Mouse (Mus musculus) embryonic facial prominence, embryonic 12.5 days (tissue): ENCODE measurements at regions not wholly inside any gene's neighbourhood (a gene's known extent, or its start where the extent isn't known, plus 50 kb on each side); places are given as distances from the start of the nearest gene placed in this dataset.

ENCODE experiments used
- ATAC-seq: fragments of 200-750 bp; cut with Nextera tagmentation; 2 replicates; pipeline ENCODE4 v1.8.0; 2017; ENCODE audit not compliant: insufficient number of reproducible peaks, insufficient read depth, low FRiP score, low TSS enrichment
- H3K27ac ChIP-seq: fragments of 300-500 bp; sonication (generic); 2 replicates; pipeline ENCODE4 v1.5.1; 2016; ENCODE audit warnings: mild to moderate bottlenecking
- H3K27me3 ChIP-seq: fragments of 300-500 bp; sonication (generic); 2 replicates; pipeline ENCODE4 v1.6.1; 2016; ENCODE audit warnings: mild to moderate bottlenecking, moderate library complexity
- H3K36me3 ChIP-seq: fragments of 300-500 bp; sonication (generic); 2 replicates; pipeline ENCODE4 v1.6.1; 2016; ENCODE audit warnings: mild to moderate bottlenecking
- H3K4me1 ChIP-seq: fragments of 300-500 bp; sonication (generic); 2 replicates; pipeline ENCODE4 v1.6.1; 2016
- H3K4me2 ChIP-seq: fragments of 300-500 bp; sonication (generic); replicated peaks from 2 replicates; pipeline ENCODE4 v1.6.1; 2016; ENCODE audit warnings: mild to moderate bottlenecking, moderate library complexity
- H3K4me3 ChIP-seq: fragments of 300-500 bp; sonication (generic); 2 replicates; pipeline ENCODE4 v1.5.1; 2016; ENCODE audit warnings: mild to moderate bottlenecking
- H3K9ac ChIP-seq: fragments of 300-500 bp; sonication (generic); 2 replicates; pipeline ENCODE4 v1.6.1; 2016; ENCODE audit warnings: mild to moderate bottlenecking, moderate library complexity
- H3K9me3 ChIP-seq: fragments of 300-500 bp; sonication (generic); 2 replicates; pipeline ENCODE4 v1.6.1; 2016; ENCODE audit warnings: mild to moderate bottlenecking, moderate library complexity
- WGBS: fragments of 180-500 bp; shearing (Covaris S2); methylation state at CpG from one replicate; pipeline ENCODE4 v1.1.7; 2016; 5-methylcytosine and 5-hydroxymethylcytosine counted together

- H3K4me1 ChIP-seq = peaks cover 26% of the 10 kb centered on the region
- no peaks in the 10 kb centered on the region for H3K27me3 ChIP-seq
- no peak for ATAC-seq
- no peak overlapping the region for H3K27ac ChIP-seq
- no peaks in the 10 kb centered on the region for H3K36me3 ChIP-seq
- no peak overlapping the region for H3K4me2 ChIP-seq
- no peak overlapping the region for H3K4me3 ChIP-seq
- no peaks in the 10 kb centered on the region for H3K9me3 ChIP-seq
- 64% methylated on average over 4 of the region's 4 CpGs for WGBS
- no peak overlapping the region for H3K9ac ChIP-seq
Measured at GRCm38 (mm10) chr11:63708412-63708811, 213.7 kb downstream of the Hs3st3b1 start.

- no peak overlapping the region for H3K9ac ChIP-seq
- no peak overlapping the region for H3K27ac ChIP-seq
- H3K4me3 ChIP-seq = no peak overlapping the region
- ATAC-seq = no peak
- H3K4me2 ChIP-seq = peak overlapping the region; percentile 18; the same call in 1 of the 2 replicates
- 0 out of 2 replicates have a peak, but pooled peaks cover 9% of the 10 kb centered on the region for H3K4me1 ChIP-seq
- no peaks in the 10 kb centered on the region for H3K27me3 ChIP-seq
- H3K36me3 ChIP-seq = no peaks in the 10 kb centered on the region
- WGBS = 34% methylated on average over 15 of the region's 15 CpGs
- H3K9me3 ChIP-seq = no peaks in the 10 kb centered on the region
Measured at GRCm38 (mm10) chr11:63712053-63712864, 209.8 kb downstream of the Hs3st3b1 start.

GRCm38 (mm10) chr11:63722261-63722660 is 199.8 kb downstream of the Hs3st3b1 start:
- Histone ChIP-seq H3K36me3 (no peaks in the 10 kb centered on the region), H3K4me1 (0 out of 2 replicates have a peak, but pooled peaks cover 5% of the 10 kb centered on the region), H3K27ac (no peak overlapping the region), H3K9ac (no peak overlapping the region), H3K9me3 (no peaks in the 10 kb centered on the region), H3K4me3 (no peak overlapping the region), H3K4me2 (no peak overlapping the region), H3K27me3 (no peaks in the 10 kb centered on the region)
- whole genome bisulfite sequencing = 88% methylated on average over 5 of the region's 5 CpGs
- ATAC-seq = no peak

- Histone ChIP-seq H3K27me3 (no peaks in the 10 kb centered on the region), H3K4me2 (no peak overlapping the region), H3K9me3 (no peaks in the 10 kb centered on the region), H3K36me3 (no peaks in the 10 kb centered on the region), H3K9ac (no peak overlapping the region), H3K4me1 (peaks cover 12% of the 10 kb centered on the region), H3K4me3 (no peak overlapping the region), H3K27ac (no peak overlapping the region)
- 35% methylated on average over 9 of the region's 9 CpGs for WGBS
- ATAC-seq = no peak
Measured at GRCm38 (mm10) chr11:63730880-63731279, 191.2 kb downstream of the Hs3st3b1 start.

GRCm38 (mm10) chr11:63753260-63753659 is 168.8 kb downstream of the Hs3st3b1 start:
- peaks cover 9% of the 10 kb centered on the region for H3K4me1 ChIP-seq
- no peak overlapping the region for H3K4me2 ChIP-seq
- H3K36me3 ChIP-seq = no peaks in the 10 kb centered on the region
- no peak overlapping the region for H3K4me3 ChIP-seq
- H3K27me3 ChIP-seq = no peaks in the 10 kb centered on the region
- H3K9me3 ChIP-seq = no peaks in the 10 kb centered on the region
- no peak overlapping the region for H3K27ac ChIP-seq
- ATAC-seq = no peak
- no peak overlapping the region for H3K9ac ChIP-seq
- WGBS = 31% methylated on average over 5 of the region's 5 CpGs

GRCm38 (mm10) chr11:63754826-63755225 is 167.3 kb downstream of the Hs3st3b1 start:
- WGBS = 71% methylated on average over 3 of the region's 3 CpGs
- Histone ChIP-seq H3K4me2 (no peak overlapping the region), H3K27ac (no peak overlapping the region), H3K27me3 (no peaks in the 10 kb centered on the region), H3K36me3 (no peaks in the 10 kb centered on the region), H3K4me3 (no peak overlapping the region), H3K9me3 (no peaks in the 10 kb centered on the region), H3K9ac (no peak overlapping the region), H3K4me1 (peaks cover 9% of the 10 kb centered on the region)
- no peak for ATAC-seq

GRCm38 (mm10) chr11:63758313-63758712 is 163.8 kb downstream of the Hs3st3b1 start:
- Histone ChIP-seq H3K9ac (no peak overlapping the region), H3K4me3 (no peak overlapping the region), H3K36me3 (no peaks in the 10 kb centered on the region), H3K4me1 (peaks cover 2% of the 10 kb centered on the region), H3K27ac (no peak overlapping the region), H3K27me3 (no peaks in the 10 kb centered on the region), H3K9me3 (no peaks in the 10 kb centered on the region), H3K4me2 (no peak overlapping the region)
- no peak for ATAC-seq
- WGBS = 86% methylated on average over 3 of the region's 3 CpGs

- no peak overlapping the region for H3K27ac ChIP-seq
- no peaks in the 10 kb centered on the region for H3K4me1 ChIP-seq
- no peaks in the 10 kb centered on the region for H3K36me3 ChIP-seq
- H3K9me3 ChIP-seq = no peaks in the 10 kb centered on the region
- H3K9ac ChIP-seq = no peak overlapping the region
- H3K27me3 ChIP-seq = no peaks in the 10 kb centered on the region
- WGBS = 80% methylated on average over 6 of the region's 6 CpGs
- ATAC-seq = no peak
- H3K4me2 ChIP-seq = no peak overlapping the region
- no peak overlapping the region for H3K4me3 ChIP-seq
Measured at GRCm38 (mm10) chr11:63761561-63761960, 160.5 kb downstream of the Hs3st3b1 start.

- H3K27ac ChIP-seq = no peak overlapping the region
- no peak for ATAC-seq
- H3K9ac ChIP-seq = no peak overlapping the region
- H3K36me3 ChIP-seq = no peaks in the 10 kb centered on the region
- H3K4me1 ChIP-seq = no peaks in the 10 kb centered on the region
- no peak overlapping the region for H3K4me2 ChIP-seq
- no peak overlapping the region for H3K4me3 ChIP-seq
- WGBS = 69% methylated on average over 10 of the region's 10 CpGs
- H3K27me3 ChIP-seq = no peaks in the 10 kb centered on the region
- no peaks in the 10 kb centered on the region for H3K9me3 ChIP-seq
Measured at GRCm38 (mm10) chr11:63767631-63768250, 154.3 kb downstream of the Hs3st3b1 start.

- H3K4me1 ChIP-seq = no peaks in the 10 kb centered on the region
- H3K36me3 ChIP-seq = no peaks in the 10 kb centered on the region
- H3K9ac ChIP-seq = no peak overlapping the region
- no peak overlapping the region for H3K4me3 ChIP-seq
- H3K27ac ChIP-seq = no peak overlapping the region
- no peak overlapping the region for H3K4me2 ChIP-seq
- WGBS = 99% methylated on average over 2 of the region's 2 CpGs
- H3K9me3 ChIP-seq = no peaks in the 10 kb centered on the region
- no peaks in the 10 kb centered on the region for H3K27me3 ChIP-seq
- ATAC-seq = no peak
Measured at GRCm38 (mm10) chr11:63769738-63770137, 152.4 kb downstream of the Hs3st3b1 start.

- peaks cover 6% of the 10 kb centered on the region; the same call in 1 of the 2 replicates for H3K4me1 ChIP-seq
- no peak overlapping the region for H3K4me3 ChIP-seq
- no peak overlapping the region for H3K4me2 ChIP-seq
- H3K9ac ChIP-seq = no peak overlapping the region
- no peaks in the 10 kb centered on the region for H3K36me3 ChIP-seq
- H3K9me3 ChIP-seq = no peaks in the 10 kb centered on the region
- 21% methylated on average over 6 of the region's 6 CpGs for WGBS
- H3K27ac ChIP-seq = no peak overlapping the region
- H3K27me3 ChIP-seq = peaks cover under 1% of the 10 kb centered on the region; the same call in 1 of the 2 replicates
- 0 out of 2 replicates have a peak, but pooled peaks have one; percentile 52 for ATAC-seq
Measured at GRCm38 (mm10) chr11:63775382-63775781, 146.7 kb downstream of the Hs3st3b1 start.

GRCm38 (mm10) chr11:63779371-63779770 is 142.7 kb downstream of the Hs3st3b1 start:
- peaks cover 5% of the 10 kb centered on the region; the same call in 1 of the 2 replicates for H3K27me3 ChIP-seq
- H3K9me3 ChIP-seq = no peaks in the 10 kb centered on the region
- no peak overlapping the region for H3K4me3 ChIP-seq
- 81% methylated on average over 6 of the region's 6 CpGs for WGBS
- H3K4me2 ChIP-seq = no peak overlapping the region
- H3K36me3 ChIP-seq = no peaks in the 10 kb centered on the region
- H3K4me1 ChIP-seq = peaks cover 6% of the 10 kb centered on the region; the same call in 1 of the 2 replicates
- no peak overlapping the region for H3K9ac ChIP-seq
- ATAC-seq = no peak
- H3K27ac ChIP-seq = no peak overlapping the region
